Mouse (Mus musculus): ENCODE measurements around the gene Ciz1.

Gene Ciz1

GRCm38 (mm10) chr2:32352151-32353006, at the start of gene Ciz1:
TSS of gene Ciz1 (plus strand) at chr2:32352327.
- DNase-seq: no peak

- no peak for DNase-seq
Measured at GRCm38 (mm10) chr2:32302952-32303351, 49.2 kb upstream of the Ciz1 start.

DNA sequence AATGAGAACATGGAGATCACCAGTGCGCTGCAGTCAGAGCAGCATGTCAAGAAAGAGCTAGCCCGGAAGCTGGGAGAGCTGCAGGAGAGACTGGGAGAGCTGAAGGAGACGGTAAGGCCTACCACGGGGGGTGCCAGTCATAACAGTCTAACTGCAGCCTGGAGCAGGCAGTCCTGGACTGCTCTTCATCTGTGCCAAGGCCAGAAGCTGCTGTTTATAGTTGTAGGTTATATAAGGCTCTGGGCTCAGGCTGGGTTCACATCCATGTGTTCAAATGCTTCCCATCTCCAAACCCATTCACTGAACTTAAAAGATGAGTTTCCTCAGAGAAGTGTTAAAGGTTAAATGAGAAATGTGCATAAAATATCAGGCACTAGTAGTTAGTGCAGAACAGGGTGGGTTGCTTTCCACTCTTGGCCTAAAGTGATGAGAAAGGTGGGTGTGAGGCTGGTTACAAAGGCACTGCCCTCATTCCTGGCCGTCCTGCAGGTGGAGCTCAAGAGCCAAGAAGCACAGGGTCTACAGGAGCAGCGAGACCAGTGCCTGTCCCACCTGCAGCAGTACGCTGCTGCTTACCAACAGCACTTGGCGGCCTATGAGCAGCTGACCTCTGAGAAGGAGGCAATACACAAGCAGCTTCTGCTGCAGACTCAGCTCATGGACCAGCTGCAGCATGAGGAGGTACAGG, 47.8 kb upstream of the Ciz1 start:
- DNase-seq: peak; percentile 61

- DNase-seq: no peak
Measured at GRCm38 (mm10) chr2:32305668-32306067, 46.5 kb upstream of the Ciz1 start.

GRCm38 (mm10) chr2:32306176-32306575, 46.0 kb upstream of the Ciz1 start:
- DNase-seq: no peak

GRCm38 (mm10) chr2:32307247-32307798, 44.8 kb upstream of the Ciz1 start:
- DNase-seq: no peak

DNA sequence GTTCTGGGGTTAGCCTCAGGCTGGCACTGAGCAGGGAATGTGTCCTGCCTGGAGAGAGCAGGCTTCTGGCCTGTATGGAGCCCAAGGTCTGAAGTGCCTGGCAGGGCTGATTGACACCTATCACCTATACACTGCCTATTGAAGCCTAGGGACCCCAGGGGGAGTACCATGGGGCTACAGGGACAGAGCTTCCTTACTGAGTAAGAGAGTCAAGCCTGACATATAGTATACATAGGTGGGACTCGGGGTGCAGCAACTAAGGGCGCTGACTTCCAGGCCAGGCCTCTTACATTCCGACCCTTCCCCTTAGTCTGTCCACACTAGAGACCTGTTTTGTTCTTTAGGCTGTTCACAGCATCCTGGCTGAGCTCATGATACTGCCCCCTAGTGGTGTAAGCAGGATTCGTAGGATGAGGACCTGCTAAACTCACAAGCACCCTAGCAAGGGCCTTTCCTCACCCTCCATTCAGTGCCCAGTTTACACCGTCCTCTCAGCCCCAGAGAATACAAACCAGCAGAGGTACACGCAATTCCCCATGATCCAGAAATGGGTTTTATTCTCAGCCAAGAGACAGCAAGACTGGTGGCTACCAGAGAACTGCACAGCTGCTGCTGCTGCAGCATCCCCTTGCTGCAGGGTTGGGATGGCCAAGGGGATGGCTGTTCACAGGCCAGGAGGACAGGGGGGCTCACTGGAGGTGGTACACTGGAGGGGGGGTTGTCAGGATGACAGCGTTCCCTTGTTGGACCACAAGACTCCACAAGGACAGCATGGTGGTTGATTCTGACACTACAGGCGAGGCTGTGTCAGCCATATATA, 44.0 kb upstream of the Ciz1 start:
- peak; percentile 76 for DNase-seq

DNA sequence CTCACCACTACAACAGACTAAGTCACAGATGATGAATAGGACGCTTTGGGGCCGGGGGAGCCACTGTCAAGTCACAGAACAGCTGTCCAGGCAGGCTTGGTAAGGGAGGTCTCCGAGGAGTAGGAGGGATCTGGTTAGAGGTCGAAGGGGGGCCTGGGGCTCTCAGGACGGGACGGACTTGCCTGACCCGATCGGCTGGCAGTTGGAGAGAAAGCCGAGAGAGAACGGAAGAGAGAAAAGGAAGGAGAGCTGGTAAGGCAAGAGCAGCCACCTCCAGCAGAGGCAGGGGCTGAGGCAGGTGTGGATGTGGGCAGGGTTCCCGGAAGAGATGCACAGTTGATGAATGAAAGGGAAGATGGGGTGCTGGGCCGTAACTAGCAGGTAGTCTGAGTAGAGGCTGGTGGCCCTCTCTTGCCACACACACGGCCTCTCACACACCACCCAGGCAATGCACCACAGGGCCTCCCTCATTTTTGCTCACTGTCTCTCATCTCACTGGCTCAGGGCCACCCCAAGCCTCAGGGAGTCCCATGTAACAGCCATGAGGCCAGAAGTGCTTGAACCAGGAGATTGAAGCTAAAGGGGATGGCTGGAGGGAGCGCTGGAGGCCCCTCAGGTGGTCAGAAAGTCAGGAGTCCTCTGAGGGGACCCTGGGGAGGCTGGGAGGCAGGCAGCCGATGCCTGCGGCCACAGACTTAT, 43.1 kb upstream of the Ciz1 start:
- DNase-seq: no peak

DNA sequence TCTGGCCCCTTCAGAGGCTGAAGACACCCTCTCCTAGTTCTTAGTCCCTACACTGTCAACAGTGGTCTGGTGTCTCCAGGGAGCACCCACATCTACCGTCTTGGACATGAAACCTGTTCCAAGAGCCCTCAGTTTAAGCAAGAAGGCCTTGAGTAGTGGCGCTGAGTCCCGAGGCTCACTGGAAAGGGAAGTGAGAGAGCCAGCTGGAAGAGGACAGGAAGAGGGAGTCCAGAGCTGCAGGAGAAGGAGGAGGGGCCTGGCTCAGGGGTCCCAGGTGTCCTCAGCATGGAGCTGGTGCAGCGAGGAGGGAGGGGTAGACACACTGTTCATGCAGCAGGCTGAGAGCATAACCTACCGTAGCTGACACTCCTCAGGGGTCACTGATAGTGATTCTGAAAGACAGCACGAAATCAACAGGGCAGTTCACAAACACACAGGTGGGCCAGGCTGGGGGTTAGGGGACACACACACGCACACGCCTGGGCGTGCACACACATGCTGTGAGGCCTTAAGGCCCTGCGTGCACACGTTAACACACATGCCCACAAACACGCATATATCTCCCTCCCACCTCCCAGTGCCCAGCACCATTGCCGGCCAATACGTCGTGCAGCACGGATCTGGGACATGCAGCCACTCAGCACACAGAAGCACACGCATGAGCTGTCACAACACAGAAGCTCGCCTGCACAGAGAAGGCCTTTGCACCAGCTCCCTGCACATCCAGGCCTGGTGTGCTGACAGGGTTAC, 41.9 kb upstream of the Ciz1 start:
- no peak for DNase-seq

DNA sequence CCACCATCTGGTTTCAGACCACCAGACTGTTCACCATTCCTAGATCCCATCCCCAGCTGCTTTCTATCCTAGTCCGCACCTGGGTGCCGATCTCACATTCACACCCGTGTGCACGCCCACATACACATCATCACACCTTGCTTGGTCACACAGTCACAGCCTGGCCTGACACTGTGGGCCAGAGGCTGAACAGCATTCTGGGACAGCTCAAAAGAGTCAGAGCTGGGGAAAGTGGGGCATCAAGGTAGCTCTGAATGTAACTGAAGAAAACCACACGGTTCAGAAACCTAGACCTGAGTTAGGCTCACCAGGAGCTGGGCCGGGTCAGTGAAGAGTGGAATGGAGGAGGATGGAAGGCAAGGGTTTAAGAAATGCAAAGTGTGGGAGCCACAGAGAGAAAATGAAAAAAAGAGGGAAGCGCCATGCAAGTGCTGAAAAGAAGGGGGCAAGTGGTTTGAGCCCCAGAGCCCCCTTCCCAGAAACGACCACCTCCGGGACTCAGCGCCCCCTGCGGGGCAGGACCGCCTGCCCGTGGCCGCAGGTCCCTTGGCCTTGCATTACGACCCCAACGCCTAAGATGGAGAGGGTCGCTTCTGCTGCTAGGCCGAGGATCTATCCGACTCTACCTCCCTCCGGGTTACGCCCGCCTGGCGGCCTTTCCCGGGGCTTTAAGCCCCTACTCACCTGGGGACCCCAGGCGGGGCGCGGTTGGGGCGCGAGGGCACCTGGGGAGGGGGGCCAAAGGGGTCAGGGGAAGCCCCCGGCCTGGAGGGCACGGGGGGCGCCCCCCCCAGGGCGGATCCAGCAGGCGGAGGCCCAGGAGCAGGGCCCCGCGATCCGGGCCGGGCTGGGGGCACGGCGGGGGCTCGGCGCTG, 40.4 kb upstream of the Ciz1 start:
- DNase-seq: no peak

DNA sequence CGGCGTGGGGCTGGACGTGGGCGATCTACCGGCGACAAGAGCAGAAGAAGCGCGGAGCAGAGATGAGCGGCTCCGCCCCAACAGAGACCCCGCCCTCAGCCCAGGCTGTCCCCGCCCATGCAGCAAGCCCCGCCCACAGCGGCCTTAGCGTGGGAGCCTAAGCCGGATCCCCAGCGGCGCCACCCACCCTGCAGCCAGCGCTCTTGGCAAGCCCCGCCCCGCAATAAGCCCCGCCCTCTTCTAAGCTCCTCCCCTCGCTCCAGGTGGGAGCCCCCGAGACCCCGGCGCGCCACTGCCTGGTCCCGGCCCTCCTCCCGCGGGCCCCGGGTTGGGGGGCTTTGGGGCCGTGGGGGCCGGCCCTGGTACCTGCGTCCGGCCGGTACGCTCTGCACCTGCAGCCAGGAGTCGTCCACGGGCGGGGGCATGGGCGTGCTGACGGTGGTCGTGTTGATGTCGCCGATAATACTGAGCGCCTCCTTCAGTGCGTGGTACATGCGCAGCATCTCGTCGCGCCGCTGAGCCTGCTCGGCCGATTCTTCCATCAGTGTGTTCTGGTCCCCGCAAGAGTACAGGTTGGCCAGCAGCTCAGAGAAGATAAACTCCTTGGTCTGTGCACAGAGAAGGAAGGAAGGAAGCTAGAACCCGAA, 39.7 kb upstream of the Ciz1 start:
- DNase-seq: peak; percentile 85

GRCm38 (mm10) chr2:32314831-32315230, 37.3 kb upstream of the Ciz1 start:
- DNase-seq: no peak

GRCm38 (mm10) chr2:32315751-32316150, 36.4 kb upstream of the Ciz1 start:
- peak; percentile 37 for DNase-seq

- no peak for DNase-seq
Measured at GRCm38 (mm10) chr2:32316887-32317656, 35.1 kb upstream of the Ciz1 start.

- DNase-seq: peak; percentile 65
Measured at GRCm38 (mm10) chr2:32317791-32318417, 34.2 kb upstream of the Ciz1 start.

DNA sequence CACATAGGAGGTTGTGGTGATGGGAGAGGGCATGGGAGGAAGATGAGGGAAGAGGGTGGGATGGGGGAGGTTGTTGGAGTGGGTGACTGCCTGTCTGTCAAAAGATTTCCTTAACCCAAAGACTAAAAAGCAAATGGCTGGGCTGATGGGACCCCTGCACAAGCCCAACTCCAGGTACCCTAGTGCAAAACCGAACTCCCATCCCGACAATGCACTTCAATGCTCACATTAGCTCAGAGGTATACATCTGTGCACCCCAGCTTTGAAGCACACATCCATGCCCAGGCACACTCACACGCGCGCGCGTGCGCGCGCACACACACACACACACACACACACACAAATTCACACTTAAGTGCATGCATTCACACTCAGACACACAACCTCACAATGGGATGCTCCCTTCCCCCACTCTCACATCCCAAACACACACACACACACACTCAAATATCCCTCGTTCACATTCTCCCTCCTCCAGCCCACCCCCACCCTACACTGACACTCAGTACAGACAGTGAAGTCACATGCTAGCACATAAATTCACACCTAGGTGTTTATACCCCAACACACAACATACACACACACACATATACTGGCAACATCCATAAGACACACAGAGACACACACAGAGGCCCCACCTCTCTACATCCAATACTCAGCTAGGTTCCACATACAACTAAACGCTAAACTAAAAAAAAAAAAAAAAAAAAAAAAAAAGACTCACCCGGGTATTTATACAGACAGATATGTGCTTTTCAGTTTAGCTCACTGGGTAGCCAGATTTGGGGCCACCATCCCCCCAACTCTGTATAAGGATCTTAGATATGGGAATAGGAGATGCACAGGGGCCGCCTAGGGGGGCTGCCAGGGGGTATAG, 33.2 kb upstream of the Ciz1 start:
- DNase-seq: no peak

All from lung, postnatal 36 days (tissue).